Mouse (Mus musculus) retina, embryonic 14.5 days (tissue): ENCODE measurements around the gene Srek1.
A peak's percentile ranks its signal among the peaks of the same experiment; 100 is the strongest.

Source experiments
- DNase-seq: peaks from one replicate; pipeline ENCODE4 v3.0.0-alpha.2; 2015; ENCODE audit warnings: low spot score

Srek1 gene

GRCm38 (mm10) chr13:103774119-103774757 lies at the start of gene Srek1:
TSS of gene Srek1 (minus strand) at chr13:103774608.
- DNase-seq = peak; percentile 98

GRCm38 (mm10) chr13:103822270-103822669 lies 47.9 kb upstream of the Srek1 start:
- no peak for DNase-seq

GRCm38 (mm10) chr13:103819377-103819776 lies 45.0 kb upstream of the Srek1 start:
- DNase-seq = no peak

- no peak for DNase-seq
These were observed 43.5 kb upstream of the Srek1 start for GRCm38 (mm10) chr13:103817935-103818334.

- DNase-seq = no peak
These were observed 33.1 kb upstream of the Srek1 start for GRCm38 (mm10) chr13:103807464-103807863.

GRCm38 (mm10) chr13:103806210-103806851 lies 31.9 kb upstream of the Srek1 start:
- DNase-seq = peak; percentile 28

GRCm38 (mm10) chr13:103803721-103804120 lies 29.3 kb upstream of the Srek1 start:
- DNase-seq = no peak

- DNase-seq = no peak
These were observed 26.6 kb upstream of the Srek1 start for GRCm38 (mm10) chr13:103801021-103801420.

GRCm38 (mm10) chr13:103794688-103795543 lies 20.5 kb upstream of the Srek1 start:
- DNase-seq = no peak

- peak; percentile 78 for DNase-seq
These were observed 5.6 kb upstream of the Srek1 start for GRCm38 (mm10) chr13:103779922-103780585.

- DNase-seq = no peak
These were observed 2.7 kb upstream of the Srek1 start for GRCm38 (mm10) chr13:103777126-103777525.

GRCm38 (mm10) chr13:103773407-103774118 lies 845 bp downstream of the Srek1 start:
- DNase-seq = peak; percentile 24

- DNase-seq = no peak
These were observed 1.5 kb downstream of the Srek1 start for GRCm38 (mm10) chr13:103772917-103773316.

- no peak for DNase-seq
These were observed 3.6 kb downstream of the Srek1 start for GRCm38 (mm10) chr13:103770821-103771220.

GRCm38 (mm10) chr13:103767935-103768334 lies 6.5 kb downstream of the Srek1 start:
- no peak for DNase-seq

GRCm38 (mm10) chr13:103763640-103764039 lies 10.8 kb downstream of the Srek1 start:
- no peak for DNase-seq

GRCm38 (mm10) chr13:103761971-103762370 lies 12.4 kb downstream of the Srek1 start:
- no peak for DNase-seq

- peak; percentile 71 for DNase-seq
These were observed 23.0 kb downstream of the Srek1 start for GRCm38 (mm10) chr13:103751421-103751820.

GRCm38 (mm10) chr13:103745688-103746087 lies 28.7 kb downstream of the Srek1 start:
- no peak for DNase-seq

- DNase-seq = no peak
These were observed 29.2 kb downstream of the Srek1 start for GRCm38 (mm10) chr13:103745160-103745559.

- no peak for DNase-seq
These were observed 38.9 kb downstream of the Srek1 start for GRCm38 (mm10) chr13:103735330-103736007.
